Mouse (Mus musculus) forebrain, embryonic 14.5 days (tissue): ENCODE data around the gene Ifnar2. TPM values are rescaled to one million over a fixed set of nuclear protein-coding genes. Genes with fewer than 3 reads are reported as not detected.
"Not testable (repeated sequence)": the region's sequence is repeated elsewhere in the genome, so short reads cannot be mapped to it uniquely, and the experiment has no call there.

Source experiments
- ATAC-seq: fragments of 200-750 bp; cut with Nextera tagmentation; 2 replicates; pipeline ENCODE4 v1.8.0; 2017; ENCODE audit warnings: mild to moderate bottlenecking, moderate library complexity
- DNase-seq: peaks from one replicate; pipeline ENCODE4 v3.0.0-alpha.2; 2015; ENCODE audit warnings: low spot score
- H3K27ac ChIP-seq: fragments of 300-500 bp; sonication (generic); 2 replicates; pipeline ENCODE4 v1.5.1; 2014; ENCODE audit warnings: low read depth, mild to moderate bottlenecking, control low read depth, low read length, moderate library complexity
- H3K27me3 ChIP-seq: fragments of 300-500 bp; sonication (generic); replicated peaks from 2 replicates; pipeline ENCODE4 v1.6.1; 2014; ENCODE audit warnings: low read length, control low read depth, mixed read lengths; ENCODE audit not compliant: control insufficient read depth, insufficient read depth
- H3K36me3 ChIP-seq: fragments of 300-500 bp; sonication (generic); 2 replicates; pipeline ENCODE4 v1.6.1; 2014; ENCODE audit warnings: low read length, control low read depth; ENCODE audit not compliant: control insufficient read depth, insufficient read depth
- H3K4me1 ChIP-seq: fragments of 300-500 bp; sonication (generic); 2 replicates; pipeline ENCODE4 v1.6.1; 2014; ENCODE audit warnings: antibody characterized with exemption, low read length, control low read depth; ENCODE audit not compliant: control insufficient read depth, insufficient read depth
- H3K4me2 ChIP-seq: fragments of 300-500 bp; sonication (generic); 2 replicates; pipeline ENCODE4 v1.6.1; 2014; ENCODE audit warnings: mild to moderate bottlenecking, control low read depth, low read length
- H3K4me3 ChIP-seq: fragments of 300-500 bp; sonication (generic); 2 replicates; pipeline ENCODE4 v1.5.1; 2014; ENCODE audit warnings: low read depth, low read length, control low read depth
- H3K9ac ChIP-seq: fragments of 300-500 bp; sonication (generic); 2 replicates; pipeline ENCODE4 v1.6.1; 2014; ENCODE audit warnings: mild to moderate bottlenecking, low read length, control low read depth, moderate library complexity
- H3K9me3 ChIP-seq: fragments of 300-500 bp; sonication (generic); replicated peaks from 2 replicates; pipeline ENCODE4 v1.6.1; 2016; ENCODE audit warnings: low read length, control low read depth, mixed read lengths; ENCODE audit not compliant: control insufficient read depth
- WGBS: fragments of 180-500 bp; shearing (Covaris S2); extraction: QIAGEN DNeasy Blood & Tissue Kit; methylation state at CpG from one replicate; pipeline ENCODE4 v1.1.7; 2014; 5-methylcytosine and 5-hydroxymethylcytosine counted together
- polyA plus RNA-seq: library from polyadenylated mRNA; unstranded; fragments of >200 nt; fragmentation: Nextera tagmentation; extraction: Ambion mirVana; gene quantifications from 2 replicates; pipeline ENCODE4 v1.2.1, GENCODE M21; 2014

Ifnar2 gene
- polyA plus RNA-seq, 1 experiment from 2014 or later, result 44.6 TPM

GRCm38 (mm10) chr16:91434119-91434518 is 61.5 kb downstream of the Ifnar2 start:
- 87% methylated on average over 3 of the region's 3 CpGs for WGBS
- DNase-seq (no peak), ATAC-seq (no peak)
- Histone ChIP-seq H3K4me1 (no peaks in the 10 kb centered on the region), H3K9me3 (no peaks in the 10 kb centered on the region), H3K4me2 (no peak overlapping the region), H3K36me3 (no peaks in the 10 kb centered on the region), H3K27me3 (no peaks in the 10 kb centered on the region), H3K9ac (no peak overlapping the region), H3K4me3 (no peak overlapping the region), H3K27ac (no peak overlapping the region)

GRCm38 (mm10) chr16:91438081-91438480 is 65.5 kb downstream of the Ifnar2 start:
- 69% methylated on average over 3 of the region's 3 CpGs for WGBS
- no peaks in the 10 kb centered on the region for H3K27me3 ChIP-seq
- H3K27ac ChIP-seq, result no peak overlapping the region
- DNase-seq, result no peak
- no peaks in the 10 kb centered on the region for H3K4me1 ChIP-seq
- H3K9ac ChIP-seq, result no peak overlapping the region
- no peak for ATAC-seq
- no peak overlapping the region for H3K4me3 ChIP-seq
- no peaks in the 10 kb centered on the region for H3K9me3 ChIP-seq
- H3K4me2 ChIP-seq, result no peak overlapping the region
- no peaks in the 10 kb centered on the region for H3K36me3 ChIP-seq

- H3K4me2 ChIP-seq, H3K27me3 ChIP-seq: not testable (repeated sequence)
Observed at GRCm38 (mm10) chr16:91438599-91438998, 66.0 kb downstream of the Ifnar2 start.

GRCm38 (mm10) chr16:91441366-91441765 is 68.8 kb downstream of the Ifnar2 start:
- H3K4me2 ChIP-seq, result no peak overlapping the region
- ATAC-seq (no peak), DNase-seq (no peak)
- no peaks in the 10 kb centered on the region for H3K36me3 ChIP-seq
- H3K27ac ChIP-seq, result no peak overlapping the region
- no peaks in the 10 kb centered on the region for H3K27me3 ChIP-seq
- no peak overlapping the region for H3K9ac ChIP-seq
- H3K9me3 ChIP-seq, result no peaks in the 10 kb centered on the region
- H3K4me1 ChIP-seq, result no peaks in the 10 kb centered on the region
- WGBS, result 73% methylated on average over 7 of the region's 7 CpGs
- H3K4me3 ChIP-seq, result no peak overlapping the region

More at GRCm38 (mm10) chr16:91438599-91438998, 66.0 kb downstream of the Ifnar2 start:
- not testable (repeated sequence) for H3K4me1 ChIP-seq, H3K27ac ChIP-seq, H3K9me3 ChIP-seq, H3K36me3 ChIP-seq, H3K4me3 ChIP-seq, DNase-seq, H3K9ac ChIP-seq, ATAC-seq
- 72% methylated on average over 1 of the region's 1 CpGs for WGBS

- Histone ChIP-seq H3K9ac (no peak overlapping the region), H3K4me3 (no peak overlapping the region), H3K9me3 (no peaks in the 10 kb centered on the region), H3K4me1 (no peaks in the 10 kb centered on the region), H3K27me3 (no peaks in the 10 kb centered on the region), H3K27ac (no peak overlapping the region), H3K36me3 (no peaks in the 10 kb centered on the region), H3K4me2 (no peak overlapping the region)
- ATAC-seq, result no peak
- 88% methylated on average over 7 of the region's 7 CpGs for WGBS
- DNase-seq, result no peak
Observed at GRCm38 (mm10) chr16:91441811-91442240, 69.2 kb downstream of the Ifnar2 start.

GRCm38 (mm10) chr16:91442446-91442845 is 69.9 kb downstream of the Ifnar2 start:
- 61% methylated on average over 4 of the region's 4 CpGs for WGBS
- no peaks in the 10 kb centered on the region for H3K9me3 ChIP-seq
- H3K36me3 ChIP-seq, result no peaks in the 10 kb centered on the region

GRCm38 (mm10) chr16:91443211-91443611 is 70.6 kb downstream of the Ifnar2 start:
- H3K27ac ChIP-seq, result no peak overlapping the region
- no peaks in the 10 kb centered on the region for H3K4me1 ChIP-seq
- H3K9me3 ChIP-seq, result no peaks in the 10 kb centered on the region
- no peak overlapping the region for H3K4me3 ChIP-seq
- H3K4me2 ChIP-seq, result no peak overlapping the region
- H3K36me3 ChIP-seq, result no peaks in the 10 kb centered on the region
- 81% methylated on average over 8 of the region's 8 CpGs for WGBS
- no peak overlapping the region for H3K9ac ChIP-seq
- ATAC-seq, result no peak
- no peaks in the 10 kb centered on the region for H3K27me3 ChIP-seq
- no peak for DNase-seq

More at GRCm38 (mm10) chr16:91442446-91442845, 69.9 kb downstream of the Ifnar2 start:
- Histone ChIP-seq H3K4me3 (no peak overlapping the region), H3K9ac (no peak overlapping the region), H3K4me1 (no peaks in the 10 kb centered on the region), H3K27ac (no peak overlapping the region), H3K4me2 (no peak overlapping the region), H3K27me3 (no peaks in the 10 kb centered on the region)
- no peak for DNase-seq
- ATAC-seq, result no peak

- Histone ChIP-seq H3K9ac (no peak overlapping the region), H3K9me3 (no peaks in the 10 kb centered on the region), H3K4me2 (no peak overlapping the region), H3K27ac (no peak overlapping the region), H3K4me3 (no peak overlapping the region), H3K4me1 (no peaks in the 10 kb centered on the region), H3K27me3 (no peaks in the 10 kb centered on the region), H3K36me3 (no peaks in the 10 kb centered on the region)
- 85% methylated on average over 4 of the region's 4 CpGs for WGBS
- no peak for DNase-seq
- ATAC-seq, result no peak
Observed at GRCm38 (mm10) chr16:91444847-91445246, 72.3 kb downstream of the Ifnar2 start.

GRCm38 (mm10) chr16:91445566-91445965 is 73.0 kb downstream of the Ifnar2 start:
- Histone ChIP-seq H3K4me2 (no peak overlapping the region), H3K36me3 (no peaks in the 10 kb centered on the region), H3K27me3 (no peaks in the 10 kb centered on the region), H3K4me1 (no peaks in the 10 kb centered on the region), H3K9ac (no peak overlapping the region), H3K9me3 (no peaks in the 10 kb centered on the region), H3K27ac (no peak overlapping the region), H3K4me3 (no peak overlapping the region)
- no peak for DNase-seq
- ATAC-seq, result no peak
- WGBS, result 86% methylated on average over 5 of the region's 5 CpGs
